Mouse (Mus musculus): ENCODE data around the gene Prkcb. TPM values are rescaled to one million over a fixed set of nuclear protein-coding genes. Genes with fewer than 3 reads are reported as not detected.

Prkcb gene
- polyA plus RNA-seq, 1 experiment from 2014 or later, result 60.9 TPM

DNA sequence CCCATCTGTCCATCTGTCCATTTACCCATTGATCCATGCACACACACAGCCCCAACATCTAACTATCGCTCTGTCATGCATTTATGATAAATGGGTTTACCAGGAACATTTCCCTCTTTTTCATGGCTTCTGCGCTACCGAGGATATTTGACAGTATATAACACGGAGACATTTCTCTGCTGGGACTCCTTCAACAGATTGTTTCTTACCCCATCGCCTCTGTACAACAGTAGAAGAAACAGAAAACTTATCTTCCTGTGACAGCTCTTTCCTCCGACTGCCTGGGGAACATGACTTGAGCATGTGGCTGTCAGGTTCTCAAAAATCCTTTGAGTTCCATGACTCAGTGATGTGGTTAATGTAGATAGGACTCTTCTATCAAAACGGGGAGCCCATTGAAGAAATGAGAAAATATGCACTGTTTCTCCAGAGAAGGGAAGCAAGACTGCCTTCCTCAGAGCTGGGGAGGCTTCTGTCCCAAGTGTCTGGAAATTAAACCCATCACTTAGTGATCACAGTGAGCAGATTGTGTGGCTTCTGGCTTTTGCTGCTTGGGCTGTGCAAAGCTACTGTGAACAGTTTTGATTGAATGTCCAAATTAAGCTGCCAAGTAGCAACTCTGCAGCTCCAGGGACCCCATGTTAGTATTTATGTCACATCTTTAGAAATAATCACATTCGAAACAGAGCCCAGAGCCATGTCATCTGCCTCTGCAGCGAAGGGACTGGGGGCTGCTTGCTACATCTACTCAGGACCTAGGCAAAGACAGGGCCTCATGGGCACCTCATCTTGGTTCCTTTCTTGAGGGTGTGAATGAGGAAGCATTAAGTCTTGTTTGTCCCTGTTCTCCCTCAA lies 211.4 kb downstream of the Prkcb start:
- no peak overlapping the region for H3K4me3 ChIP-seq (replicated peaks; ENCODE audit: low read length)
- no peak overlapping the region for H3K9ac ChIP-seq (replicated peaks; ENCODE audit: low read depth, low read length)
- peak overlapping the region; percentile 8; the same call in 1 of the 2 replicates for H3K27ac ChIP-seq (ENCODE audit: low read length)
- H3K27me3 ChIP-seq (replicated peaks; ENCODE audit: control insufficient read depth, insufficient read depth, low read length), result no peaks in the 10 kb centered on the region
- H3K9me3 ChIP-seq (ENCODE audit: control insufficient read depth, low read length), result no peaks in the 10 kb centered on the region
- no peak overlapping the region for H3K4me2 ChIP-seq (ENCODE audit: low read length)
- WGBS, result 70% methylated on average over 9 of the region's 9 CpGs
- H3K36me3 ChIP-seq (ENCODE audit: control insufficient read depth, insufficient read depth), result no peaks in the 10 kb centered on the region
- peaks cover 13% of the 10 kb centered on the region for H3K4me1 ChIP-seq (replicated peaks; ENCODE audit: control insufficient read depth, insufficient read depth, low read length)
- peak; percentile 66 for ATAC-seq

DNA sequence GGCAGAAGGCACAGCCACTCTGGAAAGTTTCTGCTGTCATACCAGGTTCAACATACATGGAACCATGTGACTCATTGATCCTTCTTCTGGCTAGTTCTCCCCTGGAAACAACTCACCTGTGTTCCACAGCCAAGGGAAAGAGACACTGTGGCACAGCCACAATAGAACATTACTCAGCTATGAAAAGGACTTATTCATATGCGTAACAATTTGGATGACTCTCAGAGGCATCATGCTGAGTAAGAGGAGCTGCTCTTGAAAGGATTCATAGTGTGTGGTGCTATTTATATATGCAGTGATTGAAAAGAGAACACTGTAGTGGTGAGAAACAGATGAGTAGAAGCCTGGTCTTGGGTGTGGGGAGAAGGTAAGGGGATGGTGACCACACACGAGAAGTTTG lies 217.9 kb downstream of the Prkcb start:
- no peaks in the 10 kb centered on the region for H3K36me3 ChIP-seq (ENCODE audit: control insufficient read depth, insufficient read depth)
- WGBS, result 87% methylated on average over 2 of the region's 2 CpGs

DNA sequence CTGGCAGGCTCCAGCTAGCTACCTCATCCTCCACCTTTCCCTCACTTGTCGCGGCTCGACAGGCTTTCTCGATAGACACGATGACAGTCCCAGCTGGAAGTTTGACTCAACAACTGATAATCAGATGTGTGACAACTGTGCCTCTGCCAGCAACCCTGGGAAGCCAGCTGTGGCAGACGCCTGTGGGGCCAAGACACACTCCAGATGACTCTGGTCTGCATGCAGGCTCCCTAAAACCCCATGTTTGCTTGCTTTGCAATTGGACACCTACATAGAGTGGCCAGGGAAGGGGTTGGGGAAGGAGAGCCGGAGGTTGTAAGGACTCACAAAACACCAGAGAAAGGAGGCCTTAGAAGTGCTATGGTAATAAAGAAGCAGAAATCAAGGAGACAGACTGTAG lies 221.4 kb downstream of the Prkcb start:
- Histone ChIP-seq H3K4me3 (replicated peaks; ENCODE audit: low read length) (no peak overlapping the region), H3K9me3 (ENCODE audit: control insufficient read depth, low read length) (no peaks in the 10 kb centered on the region), H3K4me2 (ENCODE audit: low read length) (no peak overlapping the region), H3K27me3 (replicated peaks; ENCODE audit: control insufficient read depth, insufficient read depth, low read length) (no peaks in the 10 kb centered on the region), H3K4me1 (replicated peaks; ENCODE audit: control insufficient read depth, insufficient read depth, low read length) (no peaks in the 10 kb centered on the region), H3K27ac (ENCODE audit: low read length) (no peak overlapping the region), H3K36me3 (ENCODE audit: control insufficient read depth, insufficient read depth) (no peaks in the 10 kb centered on the region), H3K9ac (replicated peaks; ENCODE audit: low read depth, low read length) (no peak overlapping the region)
- WGBS, result 74% methylated on average over 7 of the region's 7 CpGs
- ATAC-seq, result no peak

More for the DNA sequence above, 217.9 kb downstream of the Prkcb start:
- H3K4me3 ChIP-seq (replicated peaks; ENCODE audit: low read length), result no peak overlapping the region
- H3K9me3 ChIP-seq (ENCODE audit: control insufficient read depth, low read length), result no peaks in the 10 kb centered on the region
- no peak overlapping the region for H3K9ac ChIP-seq (replicated peaks; ENCODE audit: low read depth, low read length)
- no peaks in the 10 kb centered on the region for H3K4me1 ChIP-seq (replicated peaks; ENCODE audit: control insufficient read depth, insufficient read depth, low read length)
- H3K4me2 ChIP-seq (ENCODE audit: low read length), result no peak overlapping the region
- ATAC-seq, result no peak
- H3K27me3 ChIP-seq (replicated peaks; ENCODE audit: control insufficient read depth, insufficient read depth, low read length), result no peaks in the 10 kb centered on the region
- no peak overlapping the region for H3K27ac ChIP-seq (ENCODE audit: low read length)

DNA sequence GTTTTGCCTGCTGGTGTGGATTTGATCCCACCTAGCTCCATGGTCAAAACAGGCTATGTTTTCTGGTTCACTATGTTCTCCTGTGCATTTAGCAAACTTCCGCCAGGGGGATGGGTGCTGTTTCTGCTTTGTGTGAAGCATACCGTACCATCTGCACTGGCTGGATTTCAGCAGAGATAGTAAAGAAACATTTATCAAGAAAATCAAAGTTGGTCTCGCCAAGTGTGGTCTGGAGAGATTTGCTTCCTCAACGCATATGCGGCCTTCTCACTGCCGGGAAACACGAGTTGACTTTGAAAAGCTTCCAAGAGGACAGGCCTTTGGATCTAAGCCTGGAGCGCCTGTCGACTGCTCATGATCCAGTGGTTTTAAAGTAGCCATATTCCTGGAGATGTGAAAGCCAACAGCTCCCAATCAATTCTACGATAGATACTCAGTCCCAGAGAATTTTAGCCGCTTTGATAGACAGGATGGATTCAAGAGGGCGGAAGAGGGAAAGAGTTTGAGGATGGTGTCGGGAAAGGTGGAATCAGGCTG lies 223.9 kb downstream of the Prkcb start:
- 74% methylated on average over 13 of the region's 13 CpGs for WGBS
- Histone ChIP-seq H3K27me3 (replicated peaks; ENCODE audit: control insufficient read depth, insufficient read depth, low read length) (no peaks in the 10 kb centered on the region), H3K4me1 (replicated peaks; ENCODE audit: control insufficient read depth, insufficient read depth, low read length) (no peaks in the 10 kb centered on the region), H3K36me3 (ENCODE audit: control insufficient read depth, insufficient read depth) (no peaks in the 10 kb centered on the region), H3K27ac (ENCODE audit: low read length) (no peak overlapping the region), H3K4me3 (replicated peaks; ENCODE audit: low read length) (no peak overlapping the region), H3K4me2 (ENCODE audit: low read length) (no peak overlapping the region), H3K9ac (replicated peaks; ENCODE audit: low read depth, low read length) (no peak overlapping the region), H3K9me3 (ENCODE audit: control insufficient read depth, low read length) (no peaks in the 10 kb centered on the region)
- ATAC-seq, result no peak

DNA sequence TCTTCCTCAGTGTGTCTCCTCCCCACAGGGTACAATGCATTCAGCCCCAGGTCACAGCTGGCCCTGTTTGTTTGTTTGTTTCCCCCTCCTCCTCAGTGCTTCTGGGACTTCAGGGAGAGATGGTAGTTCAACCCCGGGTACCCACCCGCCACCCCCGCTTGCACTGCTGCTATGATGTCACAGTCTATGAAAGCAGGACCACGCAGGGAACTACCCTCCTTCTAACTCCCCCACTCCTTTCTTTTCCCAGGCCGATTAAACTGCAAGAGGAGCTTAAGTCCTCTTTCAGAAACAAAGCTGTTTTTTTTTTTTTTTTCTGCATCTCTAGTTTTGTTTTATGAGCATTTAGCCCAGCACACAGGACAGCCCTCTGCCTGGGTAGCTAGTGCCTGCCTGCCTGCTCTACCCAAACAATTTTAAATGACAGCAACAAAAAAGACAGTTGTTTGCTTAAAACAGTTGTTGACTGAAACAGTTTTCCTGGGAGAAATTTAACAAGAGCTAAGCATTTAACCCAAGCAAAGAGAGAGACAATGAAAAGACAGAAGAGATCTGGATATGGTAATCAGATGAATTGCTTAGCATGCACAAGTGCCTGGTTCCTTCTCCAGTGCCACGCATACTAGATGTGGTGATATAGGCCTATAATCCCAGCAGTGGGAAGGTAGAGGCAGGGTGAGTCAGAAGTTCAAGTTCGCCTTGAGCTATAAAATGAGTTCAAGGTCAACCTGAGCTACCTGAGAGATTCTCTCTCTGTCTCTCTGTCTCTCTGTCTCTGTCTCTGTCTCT lies 232.5 kb downstream of the Prkcb start:
- peak; percentile 81 for ATAC-seq
- Histone ChIP-seq H3K9me3 (ENCODE audit: control insufficient read depth, low read length) (no peaks in the 10 kb centered on the region), H3K27me3 (replicated peaks; ENCODE audit: control insufficient read depth, insufficient read depth, low read length) (no peaks in the 10 kb centered on the region), H3K36me3 (ENCODE audit: control insufficient read depth, insufficient read depth) (no peaks in the 10 kb centered on the region), H3K4me2 (ENCODE audit: low read length) (no peak overlapping the region), H3K4me3 (replicated peaks; ENCODE audit: low read length) (no peak overlapping the region), H3K4me1 (replicated peaks; ENCODE audit: control insufficient read depth, insufficient read depth, low read length) (peaks cover 8% of the 10 kb centered on the region), H3K27ac (ENCODE audit: low read length) (peak overlapping the region; percentile 36; the same call in 1 of the 2 replicates), H3K9ac (replicated peaks; ENCODE audit: low read depth, low read length) (no peak overlapping the region)
- WGBS, result 22% methylated on average over 7 of the region's 7 CpGs

DNA sequence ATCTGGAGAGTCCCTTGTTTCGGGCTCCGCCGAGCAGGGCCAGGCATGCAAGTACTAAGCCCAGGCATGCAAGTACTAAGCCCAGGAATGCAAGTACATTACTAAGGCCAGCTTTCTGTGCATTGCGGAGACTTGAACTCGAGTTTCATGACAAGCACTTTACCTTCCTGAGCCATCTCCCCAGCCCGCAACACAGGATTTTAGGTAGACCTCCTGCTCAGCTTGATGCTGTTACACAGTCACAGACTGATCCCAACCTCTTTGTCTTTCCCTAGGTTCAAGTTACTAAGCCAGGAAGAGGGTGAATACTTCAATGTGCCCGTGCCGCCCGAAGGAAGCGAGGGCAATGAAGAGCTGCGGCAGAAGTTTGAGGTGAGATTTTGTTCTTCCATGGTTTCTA lies 239.7 kb downstream of the Prkcb start:
- H3K4me3 ChIP-seq (replicated peaks; ENCODE audit: low read length), result no peak overlapping the region
- no peaks in the 10 kb centered on the region for H3K9me3 ChIP-seq (ENCODE audit: control insufficient read depth, low read length)
- no peak overlapping the region for H3K27ac ChIP-seq (ENCODE audit: low read length)
- no peaks in the 10 kb centered on the region for H3K4me1 ChIP-seq (replicated peaks; ENCODE audit: control insufficient read depth, insufficient read depth, low read length)
- ATAC-seq, result no peak
- 91% methylated on average over 11 of the region's 11 CpGs for WGBS
- no peaks in the 10 kb centered on the region for H3K36me3 ChIP-seq (ENCODE audit: control insufficient read depth, insufficient read depth)
- no peaks in the 10 kb centered on the region for H3K27me3 ChIP-seq (replicated peaks; ENCODE audit: control insufficient read depth, insufficient read depth, low read length)
- no peak overlapping the region for H3K9ac ChIP-seq (replicated peaks; ENCODE audit: low read depth, low read length)
- H3K4me2 ChIP-seq (ENCODE audit: low read length), result no peak overlapping the region

DNA sequence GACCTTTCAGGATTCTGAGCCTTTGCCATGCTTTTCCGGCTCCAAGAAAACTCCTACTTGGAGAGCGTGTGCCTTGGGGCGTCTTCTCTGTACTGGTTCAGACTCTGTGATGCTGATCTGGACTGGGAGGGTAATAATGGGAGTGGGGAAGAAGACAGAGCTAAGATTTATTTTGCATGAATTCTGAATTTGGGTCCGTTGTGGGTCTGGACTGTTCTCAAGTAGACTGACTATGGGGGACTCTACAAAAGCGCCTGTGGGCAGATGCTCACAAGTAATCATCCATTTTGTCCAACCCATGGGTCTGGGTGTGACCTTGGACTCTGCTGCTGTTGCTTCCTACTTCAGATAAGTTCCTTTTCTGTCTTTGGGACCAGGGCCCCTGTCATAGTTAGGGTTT lies 240.1 kb downstream of the Prkcb start:
- Histone ChIP-seq H3K27me3 (replicated peaks; ENCODE audit: control insufficient read depth, insufficient read depth, low read length) (no peaks in the 10 kb centered on the region), H3K9me3 (ENCODE audit: control insufficient read depth, low read length) (no peaks in the 10 kb centered on the region), H3K4me3 (replicated peaks; ENCODE audit: low read length) (no peak overlapping the region), H3K9ac (replicated peaks; ENCODE audit: low read depth, low read length) (no peak overlapping the region), H3K4me2 (ENCODE audit: low read length) (no peak overlapping the region), H3K27ac (ENCODE audit: low read length) (no peak overlapping the region), H3K36me3 (ENCODE audit: control insufficient read depth, insufficient read depth) (no peaks in the 10 kb centered on the region), H3K4me1 (replicated peaks; ENCODE audit: control insufficient read depth, insufficient read depth, low read length) (no peaks in the 10 kb centered on the region)
- ATAC-seq, result no peak
- 97% methylated on average over 5 of the region's 5 CpGs for WGBS

DNA sequence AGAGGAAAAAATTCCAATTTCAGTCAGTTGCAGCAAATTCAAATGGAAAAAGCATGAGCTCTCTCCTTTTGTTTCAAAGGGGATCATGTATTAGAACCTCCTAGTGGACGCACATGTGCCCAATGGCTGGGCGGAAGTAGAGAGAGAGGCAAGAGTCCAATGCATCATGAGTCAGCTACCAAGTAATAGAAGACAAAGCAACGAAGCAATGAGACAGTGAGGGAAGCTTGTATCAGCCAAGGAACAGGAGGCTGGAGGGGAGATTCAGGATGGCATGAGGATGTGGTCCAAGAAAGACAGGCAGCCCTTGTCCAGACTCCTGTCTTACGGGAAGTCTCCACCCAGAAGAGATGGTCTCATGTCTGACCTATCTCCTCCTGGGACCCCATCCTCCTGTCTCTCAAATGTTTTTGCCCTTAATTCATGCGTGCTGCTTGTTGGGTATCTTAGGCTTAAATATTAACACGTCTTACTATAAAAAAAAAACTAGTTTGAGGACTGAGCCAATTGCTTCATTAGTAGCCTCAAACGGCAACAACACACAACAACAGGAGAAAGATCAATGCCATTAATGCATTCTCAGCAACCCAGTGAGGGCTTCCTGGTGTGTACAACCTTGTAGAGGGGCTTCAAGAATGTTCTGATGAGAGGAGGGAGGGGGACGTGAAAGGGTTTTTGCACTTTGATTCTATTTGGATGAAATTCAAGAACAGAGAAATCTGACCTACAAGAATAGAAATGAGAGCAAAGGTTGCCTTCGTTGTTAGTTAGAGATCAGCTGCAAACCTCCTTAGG lies 245.2 kb downstream of the Prkcb start:
- Histone ChIP-seq H3K9me3 (ENCODE audit: control insufficient read depth, low read length) (no peaks in the 10 kb centered on the region), H3K27me3 (replicated peaks; ENCODE audit: control insufficient read depth, insufficient read depth, low read length) (no peaks in the 10 kb centered on the region), H3K27ac (ENCODE audit: low read length) (no peak overlapping the region), H3K36me3 (ENCODE audit: control insufficient read depth, insufficient read depth) (no peaks in the 10 kb centered on the region), H3K9ac (replicated peaks; ENCODE audit: low read depth, low read length) (no peak overlapping the region), H3K4me1 (replicated peaks; ENCODE audit: control insufficient read depth, insufficient read depth, low read length) (no peaks in the 10 kb centered on the region), H3K4me3 (replicated peaks; ENCODE audit: low read length) (no peak overlapping the region), H3K4me2 (ENCODE audit: low read length) (no peak overlapping the region)
- no peak for ATAC-seq
- 86% methylated on average over 9 of the region's 9 CpGs for WGBS

DNA sequence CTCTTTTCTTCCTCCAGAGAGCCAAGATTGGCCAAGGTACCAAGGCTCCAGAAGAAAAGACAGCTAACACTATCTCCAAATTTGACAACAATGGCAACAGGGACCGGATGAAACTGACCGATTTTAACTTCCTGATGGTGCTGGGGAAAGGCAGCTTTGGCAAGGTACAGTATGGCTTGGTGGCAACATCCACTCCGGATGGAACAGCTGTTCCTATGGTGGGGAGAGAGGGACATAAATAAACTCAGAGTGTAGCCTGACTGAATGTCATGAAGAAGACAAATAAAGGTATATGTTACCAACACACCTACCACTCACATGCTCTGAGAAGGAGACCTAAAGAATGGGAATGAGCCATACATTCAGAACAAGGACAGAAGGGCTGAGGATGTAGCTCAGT lies 256.1 kb downstream of the Prkcb start:
- 92% methylated on average over 3 of the region's 3 CpGs for WGBS
- Histone ChIP-seq H3K9me3 (ENCODE audit: control insufficient read depth, low read length) (no peaks in the 10 kb centered on the region), H3K27ac (ENCODE audit: low read length) (no peak overlapping the region), H3K36me3 (ENCODE audit: control insufficient read depth, insufficient read depth) (no peaks in the 10 kb centered on the region), H3K27me3 (replicated peaks; ENCODE audit: control insufficient read depth, insufficient read depth, low read length) (no peaks in the 10 kb centered on the region), H3K4me1 (replicated peaks; ENCODE audit: control insufficient read depth, insufficient read depth, low read length) (0 out of 2 replicates have a peak, but pooled peaks cover 5% of the 10 kb centered on the region), H3K4me3 (replicated peaks; ENCODE audit: low read length) (no peak overlapping the region), H3K4me2 (ENCODE audit: low read length) (no peak overlapping the region), H3K9ac (replicated peaks; ENCODE audit: low read depth, low read length) (no peak overlapping the region)
- ATAC-seq, result no peak

Measured in forebrain, embryonic 16.5 days (tissue).